Mouse (Mus musculus) hindbrain, embryonic 14.5 days (tissue): ENCODE measurements around the gene Fgfr2. TPM values are rescaled to one million over a fixed set of nuclear protein-coding genes. Genes with fewer than 3 reads are reported as not detected.
A peak's percentile ranks its signal among the peaks of the same experiment; 100 is the strongest.

Experiments
- ATAC-seq: fragments of 200-750 bp; cut with Nextera tagmentation; 2 replicates; pipeline ENCODE4 v1.8.0; 2017; ENCODE audit warnings: moderate number of reproducible peaks, mild to moderate bottlenecking, moderate TSS enrichment, moderate library complexity; ENCODE audit not compliant: low FRiP score
- DNase-seq: peaks from one replicate; pipeline ENCODE4 v3.0.0-alpha.2; 2015; ENCODE audit warnings: low spot score
- H3K27ac ChIP-seq: fragments of 300-500 bp; sonication (generic); 2 replicates; pipeline ENCODE4 v1.5.1; 2014; ENCODE audit warnings: mild to moderate bottlenecking, moderate library complexity
- H3K27me3 ChIP-seq: fragments of 300-500 bp; sonication (generic); 2 replicates; pipeline ENCODE4 v1.6.1; 2014; ENCODE audit warnings: mild to moderate bottlenecking, low read length, mixed read lengths; ENCODE audit not compliant: control insufficient read depth, insufficient read depth
- H3K36me3 ChIP-seq: fragments of 300-500 bp; sonication (generic); replicated peaks from 2 replicates; pipeline ENCODE4 v1.6.1; 2014; ENCODE audit not compliant: control insufficient read depth, insufficient read depth
- H3K4me1 ChIP-seq: fragments of 300-500 bp; sonication (generic); replicated peaks from 2 replicates; pipeline ENCODE4 v1.6.1; 2014; ENCODE audit warnings: antibody characterized with exemption, low read length, mixed read lengths; ENCODE audit not compliant: control insufficient read depth, insufficient read depth
- H3K4me2 ChIP-seq: fragments of 300-500 bp; sonication (generic); replicated peaks from 2 replicates; pipeline ENCODE4 v1.6.1; 2014; ENCODE audit warnings: mild to moderate bottlenecking, moderate library complexity
- H3K4me3 ChIP-seq: fragments of 300-500 bp; sonication (generic); replicated peaks from 2 replicates; pipeline ENCODE4 v1.5.1; 2014; ENCODE audit warnings: mild to moderate bottlenecking, low read length
- H3K9ac ChIP-seq: fragments of 300-500 bp; sonication (generic); 2 replicates; pipeline ENCODE4 v1.6.1; 2014
- H3K9me3 ChIP-seq: fragments of 300-500 bp; sonication (generic); 2 replicates; pipeline ENCODE4 v1.6.1; 2016; ENCODE audit warnings: low read length; ENCODE audit not compliant: control insufficient read depth
- WGBS: fragments of 180-500 bp; shearing (Covaris S2); extraction: QIAGEN DNeasy Blood & Tissue Kit; methylation state at CpG from one replicate; pipeline ENCODE4 v1.1.7; 2014; 5-methylcytosine and 5-hydroxymethylcytosine counted together
- polyA plus RNA-seq: library from polyadenylated mRNA; unstranded; fragments of >200 nt; fragmentation: Nextera tagmentation; extraction: Ambion mirVana; gene quantifications from 2 replicates; pipeline ENCODE4 v1.2.1, GENCODE M21; 2014

Fgfr2 gene
- polyA plus RNA-seq, 1 experiment from 2014 or later: 43.5 TPM

- Histone ChIP-seq H3K27ac (no peak overlapping the region), H3K4me3 (no peak overlapping the region), H3K9ac (no peak overlapping the region), H3K27me3 (no peaks in the 10 kb centered on the region), H3K36me3 (peaks cover 44% of the 10 kb centered on the region), H3K4me1 (peaks cover 9% of the 10 kb centered on the region; the same call in 1 of the 2 replicates), H3K9me3 (no peaks in the 10 kb centered on the region), H3K4me2 (no peak overlapping the region)
- ATAC-seq (no peak), DNase-seq (no peak)
- 97% methylated on average over 11 of the region's 11 CpGs for WGBS
Measured at GRCm38 (mm10) chr7:132999061-132999460, 124.1 kb downstream of the Fgfr2 start.

GRCm38 (mm10) chr7:132998639-132999038, 124.5 kb downstream of the Fgfr2 start:
- Histone ChIP-seq H3K4me1 (peaks cover 9% of the 10 kb centered on the region; the same call in 1 of the 2 replicates), H3K9ac (no peak overlapping the region), H3K4me3 (no peak overlapping the region), H3K36me3 (peaks cover 44% of the 10 kb centered on the region), H3K4me2 (no peak overlapping the region), H3K27ac (no peak overlapping the region), H3K27me3 (no peaks in the 10 kb centered on the region), H3K9me3 (no peaks in the 10 kb centered on the region)
- ATAC-seq (no peak), DNase-seq (no peak)
- 95% methylated on average over 12 of the region's 12 CpGs for WGBS

GRCm38 (mm10) chr7:132996391-132996790, 126.8 kb downstream of the Fgfr2 start:
- 91% methylated on average over 5 of the region's 5 CpGs for WGBS
- H3K4me1 ChIP-seq: no peaks in the 10 kb centered on the region
- no peak overlapping the region for H3K4me3 ChIP-seq
- H3K9ac ChIP-seq: no peak overlapping the region
- no peaks in the 10 kb centered on the region for H3K9me3 ChIP-seq
- no peak overlapping the region for H3K4me2 ChIP-seq
- peaks cover 50% of the 10 kb centered on the region for H3K36me3 ChIP-seq
- ATAC-seq: no peak
- DNase-seq: peak; percentile 27
- no peaks in the 10 kb centered on the region for H3K27me3 ChIP-seq
- H3K27ac ChIP-seq: no peak overlapping the region

- ATAC-seq (0 out of 2 replicates have a peak, but pooled peaks have one; percentile 29), DNase-seq (no peak)
- no peaks in the 10 kb centered on the region for H3K9me3 ChIP-seq
- H3K27ac ChIP-seq: peak overlapping the region; percentile 29; the same call in 1 of the 2 replicates
- 47% methylated on average over 6 of the region's 6 CpGs for WGBS
- no peak overlapping the region for H3K4me3 ChIP-seq
- H3K4me1 ChIP-seq: no peaks in the 10 kb centered on the region
- H3K27me3 ChIP-seq: no peaks in the 10 kb centered on the region
- H3K4me2 ChIP-seq: no peak overlapping the region
- peaks cover 67% of the 10 kb centered on the region for H3K36me3 ChIP-seq
- no peak overlapping the region for H3K9ac ChIP-seq
Measured at GRCm38 (mm10) chr7:132994628-132995191, 128.4 kb downstream of the Fgfr2 start.

GRCm38 (mm10) chr7:132994120-132994519, 129.0 kb downstream of the Fgfr2 start:
- Histone ChIP-seq H3K9me3 (no peaks in the 10 kb centered on the region), H3K4me1 (no peaks in the 10 kb centered on the region), H3K27me3 (no peaks in the 10 kb centered on the region), H3K27ac (0 out of 2 replicates have a peak overlapping the region, but pooled peaks have one; percentile 38), H3K4me2 (no peak overlapping the region), H3K36me3 (peaks cover 72% of the 10 kb centered on the region), H3K9ac (no peak overlapping the region), H3K4me3 (no peak overlapping the region)
- DNase-seq: no peak
- WGBS: 86% methylated on average over 8 of the region's 8 CpGs
- no peak for ATAC-seq

- H3K36me3 ChIP-seq: peaks cover 72% of the 10 kb centered on the region
Measured at GRCm38 (mm10) chr7:132992967-132993615, 130.1 kb downstream of the Fgfr2 start.

GRCm38 (mm10) chr7:132991240-132991900, 131.8 kb downstream of the Fgfr2 start:
- Histone ChIP-seq H3K4me1 (no peaks in the 10 kb centered on the region), H3K36me3 (peaks cover 65% of the 10 kb centered on the region), H3K4me2 (no peak overlapping the region), H3K9me3 (no peaks in the 10 kb centered on the region), H3K9ac (no peak overlapping the region), H3K4me3 (no peak overlapping the region), H3K27me3 (no peaks in the 10 kb centered on the region), H3K27ac (no peak overlapping the region)
- ATAC-seq (no peak), DNase-seq (no peak)
- WGBS: 95% methylated on average over 14 of the region's 14 CpGs

More at GRCm38 (mm10) chr7:132992967-132993615, 130.1 kb downstream of the Fgfr2 start:
- H3K9ac ChIP-seq: no peak overlapping the region
- 88% methylated on average over 9 of the region's 9 CpGs for WGBS
- H3K4me3 ChIP-seq: no peak overlapping the region
- H3K27ac ChIP-seq: no peak overlapping the region
- no peak for ATAC-seq
- H3K4me2 ChIP-seq: no peak overlapping the region
- DNase-seq: no peak
- no peaks in the 10 kb centered on the region for H3K27me3 ChIP-seq
- H3K4me1 ChIP-seq: no peaks in the 10 kb centered on the region
- no peaks in the 10 kb centered on the region for H3K9me3 ChIP-seq

- WGBS: 93% methylated on average over 5 of the region's 5 CpGs
- Histone ChIP-seq H3K4me3 (no peak overlapping the region), H3K9me3 (no peaks in the 10 kb centered on the region)
Measured at GRCm38 (mm10) chr7:132989839-132990238, 133.3 kb downstream of the Fgfr2 start.

GRCm38 (mm10) chr7:132982639-132983038, 140.5 kb downstream of the Fgfr2 start:
- no peak overlapping the region for H3K4me3 ChIP-seq
- DNase-seq: no peak
- no peak overlapping the region for H3K4me2 ChIP-seq
- H3K36me3 ChIP-seq: peaks cover 66% of the 10 kb centered on the region
- H3K27me3 ChIP-seq: no peaks in the 10 kb centered on the region
- H3K9me3 ChIP-seq: no peaks in the 10 kb centered on the region
- ATAC-seq: no peak
- H3K27ac ChIP-seq: no peak overlapping the region
- H3K9ac ChIP-seq: no peak overlapping the region
- 45% methylated on average over 3 of the region's 3 CpGs for WGBS
- no peaks in the 10 kb centered on the region for H3K4me1 ChIP-seq

More at GRCm38 (mm10) chr7:132989839-132990238, 133.3 kb downstream of the Fgfr2 start:
- DNase-seq: no peak
- Histone ChIP-seq H3K27ac (no peak overlapping the region), H3K4me2 (no peak overlapping the region), H3K4me1 (no peaks in the 10 kb centered on the region), H3K36me3 (peaks cover 64% of the 10 kb centered on the region), H3K27me3 (no peaks in the 10 kb centered on the region), H3K9ac (no peak overlapping the region)
- no peak for ATAC-seq
